Mouse (Mus musculus) neural tube, postnatal 0 days (tissue): ENCODE results near the gene Barx2. TPM values are rescaled to one million over a fixed set of nuclear protein-coding genes. Genes with fewer than 3 reads are reported as not detected.

Experiments used
- polyA plus RNA-seq: library from polyadenylated mRNA; unstranded; fragments of >200 nt; fragmentation: Nextera tagmentation; extraction: Ambion mirVana; gene quantifications from 2 replicates; pipeline ENCODE4 v1.2.1, GENCODE M21; 2015

Gene Barx2
- polyA plus RNA-seq, result 0.15 and 0.30 TPM in 2 replicates

DNA sequence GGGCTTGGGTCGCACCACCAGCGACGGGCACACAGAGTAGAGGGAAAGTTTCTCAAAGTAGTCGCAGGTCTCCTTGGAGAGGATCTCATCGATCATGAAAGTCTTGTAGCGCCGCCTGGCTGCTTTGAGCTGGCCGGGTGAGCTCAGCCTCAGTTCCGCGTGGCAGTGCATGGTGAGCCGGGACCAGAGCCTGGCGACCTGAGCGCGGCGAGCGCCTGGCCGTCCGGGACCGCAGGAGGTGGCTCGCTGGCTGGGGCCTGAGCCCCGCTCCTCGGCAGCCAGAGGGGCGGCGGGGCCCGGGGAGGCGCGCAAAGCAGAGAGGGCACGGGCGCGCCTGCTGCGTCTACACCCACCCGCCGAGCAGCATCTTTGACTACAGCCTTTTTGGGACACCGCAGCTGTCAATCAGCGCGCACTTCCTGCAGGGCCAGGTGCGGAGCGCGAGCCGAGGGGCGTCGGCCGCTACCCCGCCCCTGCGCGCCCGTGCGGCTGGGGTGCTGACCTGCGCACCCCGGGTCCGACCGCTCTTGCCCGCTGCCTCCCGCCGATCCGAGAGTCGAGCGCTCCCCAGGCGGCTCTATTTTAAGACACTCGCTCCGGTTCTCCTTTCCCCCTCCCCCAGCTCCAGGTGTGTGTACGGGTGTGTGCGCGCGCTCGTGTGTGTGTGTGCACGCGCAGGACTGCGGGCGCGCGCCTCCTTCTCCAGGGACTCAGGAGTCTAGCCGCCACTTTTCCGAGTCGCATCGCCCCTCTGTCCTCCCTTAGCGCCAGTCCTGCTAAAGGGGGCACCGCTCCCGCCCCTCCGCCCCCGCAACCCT, at the start of gene Barx2:
TSS of gene Barx2 (minus strand) at position 542 of the 818 bp plus-strand sequence.

Other genes with a start within 250 kb of the Barx2 start
- gene Arhgap32, start 202.7 kb upstream of the Barx2 start, polyA plus RNA-seq, result 11.5 and 12.1 TPM in 2 replicates